Mouse (Mus musculus): Measurements from ENCODE around the gene Slc25a21. TPM values are rescaled to one million over a fixed set of nuclear protein-coding genes. Genes with fewer than 3 reads are reported as not detected.

Slc25a21 gene
- 0.21 and 0.71 TPM in 2 replicates for polyA plus RNA-seq (2015; fragmentation: Nextera tagmentation; extraction: Ambion mirVana)

DNA sequence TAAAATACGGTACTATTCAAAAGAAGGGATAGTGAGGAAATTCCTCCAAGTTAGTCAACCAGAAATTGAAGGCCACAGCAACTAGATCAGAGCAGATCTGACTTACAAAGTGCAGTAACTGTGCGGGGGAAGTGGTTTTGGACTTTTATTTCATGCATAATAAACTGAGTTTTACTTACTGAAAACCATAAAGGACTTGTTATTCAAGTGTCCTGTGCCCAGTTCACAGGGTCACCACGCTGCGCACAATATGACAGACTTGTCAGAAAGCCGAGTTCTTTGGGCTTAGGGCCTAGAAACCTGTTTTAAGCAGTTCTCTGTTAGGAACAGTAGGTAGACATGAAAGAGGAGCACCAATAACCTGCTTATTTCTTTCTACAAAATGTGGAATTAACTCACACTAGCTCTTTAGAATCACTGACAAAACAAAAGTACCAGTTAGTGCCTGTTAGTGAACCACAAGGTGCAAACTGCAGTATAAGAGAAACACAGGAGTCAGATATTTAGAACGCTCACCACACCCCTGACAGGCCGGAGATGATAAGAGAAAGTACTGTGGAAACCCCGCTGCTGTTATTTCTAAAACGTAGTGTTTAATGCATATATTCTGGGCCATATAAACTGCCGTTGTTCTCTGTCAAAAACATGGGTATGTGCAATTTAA, at the start of gene Slc25a21:
Gene Slc25a21, minus strand, starts transcription at position 110 of the 664 bp plus-strand sequence.
- no peaks in the 10 kb centered on the region for H3K9me3 ChIP-seq (ENCODE audit: control insufficient read depth, low read length)
- H3K4me1 ChIP-seq (ENCODE audit: control insufficient read depth, insufficient read depth, low read length): peaks cover 4% of the 10 kb centered on the region; the same call in 1 of the 2 replicates
- H3K27ac ChIP-seq (ENCODE audit: low read length): no peak within 1 kb of the TSS
- 71% methylated on average over 10 of the region's 10 CpGs for WGBS
- peak within 1 kb of the TSS; percentile 59 for H3K4me3 ChIP-seq (ENCODE audit: low read length)
- peak within 1 kb of the TSS; percentile 66 for H3K9ac ChIP-seq (ENCODE audit: low read depth, low read length)
- H3K36me3 ChIP-seq (ENCODE audit: control insufficient read depth, insufficient read depth, low read length): no peaks in the 10 kb centered on the region
- H3K27me3 ChIP-seq (replicated peaks; ENCODE audit: control insufficient read depth, insufficient read depth, low read length): peaks cover 9% of the 10 kb centered on the region; the same call in 1 of the 2 replicates
- H3K4me2 ChIP-seq (ENCODE audit: low read depth, low read length): peak within 1 kb of the TSS; percentile 94
- ATAC-seq: 0 out of 2 replicates have a peak, but pooled peaks have one; percentile 46

DNA sequence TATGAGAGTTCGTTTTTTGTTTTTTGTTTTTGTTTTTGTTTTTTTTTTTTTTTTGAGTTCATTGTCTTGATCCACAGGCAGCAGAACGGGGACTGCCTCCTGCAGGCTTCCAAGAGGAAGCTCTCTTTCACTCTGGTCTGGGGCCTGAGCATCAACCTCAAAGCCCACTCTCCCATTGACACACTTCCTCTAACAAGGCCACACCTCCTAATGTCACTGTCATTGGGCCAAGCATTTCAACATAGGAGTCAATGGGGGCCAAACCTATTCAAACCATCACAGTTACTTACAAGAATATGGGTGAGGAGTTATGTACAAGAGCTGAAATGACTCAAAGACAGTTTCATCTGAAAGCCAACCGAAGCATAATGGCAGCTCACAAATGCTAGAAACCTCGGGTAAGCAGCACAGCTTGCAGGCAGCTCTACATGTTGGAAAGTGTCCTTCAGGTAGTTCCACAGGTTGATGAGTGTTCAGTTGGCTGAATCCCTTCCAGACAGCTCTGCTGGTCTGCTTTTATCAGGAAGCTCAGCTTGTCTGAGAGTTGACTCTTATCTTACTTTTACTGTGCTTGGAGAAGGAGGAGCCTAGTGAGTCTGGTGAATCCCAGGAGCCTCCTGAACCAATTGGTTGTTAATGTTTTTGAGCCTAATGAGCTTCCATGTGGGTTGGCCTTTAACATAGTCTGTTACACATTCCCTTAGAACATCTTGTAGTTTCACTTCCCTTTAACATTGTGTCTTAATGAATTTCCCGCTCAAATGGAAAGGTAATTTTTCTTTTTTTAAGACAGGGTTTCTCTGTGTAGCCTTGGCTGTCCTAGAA, 46.6 kb upstream of the Slc25a21 start:
- H3K36me3 ChIP-seq (ENCODE audit: control insufficient read depth, insufficient read depth, low read length): peaks cover 14% of the 10 kb centered on the region
- no peak overlapping the region for H3K9ac ChIP-seq (ENCODE audit: low read depth, low read length)
- no peak overlapping the region for H3K4me2 ChIP-seq (ENCODE audit: low read depth, low read length)
- WGBS: 90% methylated on average over 5 of the region's 5 CpGs
- no peaks in the 10 kb centered on the region for H3K4me1 ChIP-seq (ENCODE audit: control insufficient read depth, insufficient read depth, low read length)
- no peak overlapping the region for H3K27ac ChIP-seq (ENCODE audit: low read length)
- H3K27me3 ChIP-seq (replicated peaks; ENCODE audit: control insufficient read depth, insufficient read depth, low read length): no peaks in the 10 kb centered on the region
- no peak for ATAC-seq
- H3K4me3 ChIP-seq (ENCODE audit: low read length): no peak overlapping the region
- no peaks in the 10 kb centered on the region for H3K9me3 ChIP-seq (ENCODE audit: control insufficient read depth, low read length)

DNA sequence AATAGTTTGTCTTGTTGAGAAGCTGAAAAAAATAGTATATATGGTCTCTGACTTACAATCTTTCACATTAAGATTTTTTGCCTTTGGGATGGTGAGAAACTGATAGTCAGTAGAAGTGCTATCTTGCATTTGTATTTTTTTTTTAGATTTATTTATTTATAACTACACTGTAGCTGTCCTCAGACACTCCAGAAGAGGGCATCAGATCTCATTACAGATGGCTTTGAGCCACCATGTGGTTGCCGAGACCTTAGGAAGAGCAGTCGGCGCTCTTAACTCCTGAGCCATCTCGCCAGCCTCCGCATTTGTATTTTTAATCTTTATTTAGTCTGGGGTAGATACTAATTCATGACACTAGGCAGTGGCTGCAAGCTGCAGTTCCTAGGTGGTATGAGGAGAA, 36.1 kb upstream of the Slc25a21 start:
- WGBS: 84% methylated on average over 5 of the region's 5 CpGs
- no peak for ATAC-seq
- H3K36me3 ChIP-seq (ENCODE audit: control insufficient read depth, insufficient read depth, low read length): peaks cover 3% of the 10 kb centered on the region
- H3K9ac ChIP-seq (ENCODE audit: low read depth, low read length): no peak overlapping the region
- no peaks in the 10 kb centered on the region for H3K9me3 ChIP-seq (ENCODE audit: control insufficient read depth, low read length)
- H3K4me1 ChIP-seq (ENCODE audit: control insufficient read depth, insufficient read depth, low read length): peaks cover 12% of the 10 kb centered on the region
- no peak overlapping the region for H3K4me3 ChIP-seq (ENCODE audit: low read length)
- H3K27me3 ChIP-seq (replicated peaks; ENCODE audit: control insufficient read depth, insufficient read depth, low read length): no peaks in the 10 kb centered on the region
- no peak overlapping the region for H3K4me2 ChIP-seq (ENCODE audit: low read depth, low read length)
- H3K27ac ChIP-seq (ENCODE audit: low read length): no peak overlapping the region

DNA sequence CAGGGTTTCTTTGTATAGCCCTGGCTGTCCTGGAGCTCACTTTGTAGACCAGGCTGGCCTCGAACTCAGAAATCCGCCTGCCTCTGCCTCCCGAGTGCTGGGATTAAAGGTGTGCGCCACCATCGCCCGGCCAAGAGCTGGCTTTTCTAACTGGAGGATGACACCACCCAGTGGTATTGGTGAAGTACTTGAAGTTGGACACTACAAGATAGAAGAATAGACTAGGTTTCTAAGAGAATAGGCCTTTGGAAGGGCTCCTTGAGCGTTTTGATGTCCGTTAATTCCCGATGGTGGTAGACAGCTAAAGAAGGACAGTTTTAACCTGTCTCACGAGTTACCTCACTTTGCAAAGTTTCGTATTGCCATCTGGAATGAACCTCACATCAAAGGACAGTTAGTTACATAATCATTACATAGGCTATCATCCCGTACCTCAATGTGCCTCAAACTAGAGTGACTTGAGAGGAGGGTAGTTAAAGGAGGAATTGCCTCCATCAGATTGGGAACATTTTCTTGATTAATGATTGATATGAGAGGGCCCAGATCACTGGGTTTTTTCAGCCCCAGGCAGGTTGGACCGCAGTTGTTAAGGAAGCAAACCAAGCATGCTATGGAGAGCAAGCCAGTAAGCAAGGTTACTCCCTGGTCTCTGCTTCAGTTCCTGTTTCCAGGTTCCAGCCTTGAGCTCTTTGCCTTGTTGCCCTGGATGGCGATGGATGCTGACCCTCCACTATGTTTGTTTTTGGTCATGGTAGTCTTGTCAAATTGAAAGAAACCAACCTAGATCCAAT, 34.0 kb upstream of the Slc25a21 start:
- no peak overlapping the region; the same call in 1 of the 2 replicates for H3K27ac ChIP-seq (ENCODE audit: low read length)
- no peaks in the 10 kb centered on the region for H3K36me3 ChIP-seq (ENCODE audit: control insufficient read depth, insufficient read depth, low read length)
- no peak for ATAC-seq
- H3K4me2 ChIP-seq (ENCODE audit: low read depth, low read length): peak overlapping the region; percentile 63
- peaks cover 12% of the 10 kb centered on the region for H3K4me1 ChIP-seq (ENCODE audit: control insufficient read depth, insufficient read depth, low read length)
- no peaks in the 10 kb centered on the region for H3K27me3 ChIP-seq (replicated peaks; ENCODE audit: control insufficient read depth, insufficient read depth, low read length)
- H3K4me3 ChIP-seq (ENCODE audit: low read length): peak overlapping the region; percentile 83
- 57% methylated on average over 14 of the region's 14 CpGs for WGBS
- H3K9me3 ChIP-seq (ENCODE audit: control insufficient read depth, low read length): no peaks in the 10 kb centered on the region
- H3K9ac ChIP-seq (ENCODE audit: low read depth, low read length): peak overlapping the region; percentile 94

DNA sequence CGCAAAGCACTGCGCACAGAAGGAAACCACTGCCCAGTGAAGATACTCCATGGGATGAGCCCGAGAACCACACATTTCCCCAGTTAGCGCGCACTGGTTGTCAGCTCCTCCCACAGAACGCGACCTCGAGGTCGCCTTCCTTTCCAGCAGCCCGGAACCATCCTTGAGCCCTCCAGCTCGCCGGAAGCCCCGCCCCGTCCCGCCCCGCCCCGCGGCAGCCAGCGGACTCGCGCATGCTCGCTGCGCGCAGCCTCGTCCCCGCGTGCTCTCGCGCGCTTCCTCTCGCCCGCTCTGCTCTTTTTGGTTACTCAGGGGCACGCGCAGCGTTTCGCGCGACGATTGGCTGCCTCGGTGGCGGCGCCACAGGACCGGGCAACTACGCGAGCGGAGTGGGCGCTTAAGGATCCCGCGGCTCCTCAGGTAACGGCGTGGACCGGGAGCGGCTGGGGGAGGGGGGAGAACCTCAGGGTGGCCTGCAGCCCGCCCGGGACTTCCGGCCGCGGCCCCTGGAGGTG, 33.0 kb upstream of the Slc25a21 start, which contains the start of the genes Prps1l3 and Mipol1:
Gene Prps1l3, plus strand, starts transcription at position 221 of the 515 bp plus-strand sequence.
Gene Mipol1, plus strand, starts transcription at position 236 of the 515 bp plus-strand sequence.
- under 1% methylated on average over 58 of the region's 58 CpGs for WGBS
- peak within 1 kb of the TSS; percentile 94 for H3K9ac ChIP-seq (ENCODE audit: low read depth, low read length)
- peak; percentile 99 for ATAC-seq
- H3K4me3 ChIP-seq (ENCODE audit: low read length): peak within 1 kb of the TSS; percentile 83
- H3K9me3 ChIP-seq (ENCODE audit: control insufficient read depth, low read length): no peaks in the 10 kb centered on the region
- peaks cover 11% of the 10 kb centered on the region for H3K4me1 ChIP-seq (ENCODE audit: control insufficient read depth, insufficient read depth, low read length)
- peak within 1 kb of the TSS; percentile 90 for H3K27ac ChIP-seq (ENCODE audit: low read length)
- peak within 1 kb of the TSS; percentile 63 for H3K4me2 ChIP-seq (ENCODE audit: low read depth, low read length)
- no peaks in the 10 kb centered on the region for H3K36me3 ChIP-seq (ENCODE audit: control insufficient read depth, insufficient read depth, low read length)
- H3K27me3 ChIP-seq (replicated peaks; ENCODE audit: control insufficient read depth, insufficient read depth, low read length): no peaks in the 10 kb centered on the region

DNA sequence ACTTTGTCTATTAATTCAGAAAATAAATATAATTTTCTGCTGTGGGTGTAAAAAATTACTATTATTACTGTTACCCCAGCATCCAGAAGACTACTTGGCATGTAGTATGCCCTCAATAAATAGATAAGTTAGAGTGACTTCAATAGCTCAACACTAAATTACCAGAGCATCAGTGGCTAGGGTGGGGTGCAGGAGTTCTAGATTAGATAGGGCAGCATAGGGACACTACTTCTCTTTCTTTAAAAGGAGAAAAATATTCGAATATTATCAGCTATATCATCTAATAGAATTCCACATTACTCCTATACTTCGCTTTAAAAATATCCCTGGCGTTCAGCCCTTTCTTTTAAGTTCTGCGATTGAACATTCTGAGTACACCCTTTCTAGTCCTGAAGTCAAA, 32.4 kb upstream of the Slc25a21 start:
- ATAC-seq: peak; percentile 8; the same call in 1 of the 2 replicates
- no peaks in the 10 kb centered on the region for H3K9me3 ChIP-seq (ENCODE audit: control insufficient read depth, low read length)
- peak overlapping the region; percentile 83 for H3K4me3 ChIP-seq (ENCODE audit: low read length)
- 19% methylated on average over 4 of the region's 4 CpGs for WGBS
- peak overlapping the region; percentile 63 for H3K4me2 ChIP-seq (ENCODE audit: low read depth, low read length)
- peak overlapping the region; percentile 66 for H3K27ac ChIP-seq (ENCODE audit: low read length)
- H3K36me3 ChIP-seq (ENCODE audit: control insufficient read depth, insufficient read depth, low read length): no peaks in the 10 kb centered on the region
- peak overlapping the region; percentile 94 for H3K9ac ChIP-seq (ENCODE audit: low read depth, low read length)
- H3K27me3 ChIP-seq (replicated peaks; ENCODE audit: control insufficient read depth, insufficient read depth, low read length): no peaks in the 10 kb centered on the region
- H3K4me1 ChIP-seq (ENCODE audit: control insufficient read depth, insufficient read depth, low read length): peaks cover 7% of the 10 kb centered on the region

DNA sequence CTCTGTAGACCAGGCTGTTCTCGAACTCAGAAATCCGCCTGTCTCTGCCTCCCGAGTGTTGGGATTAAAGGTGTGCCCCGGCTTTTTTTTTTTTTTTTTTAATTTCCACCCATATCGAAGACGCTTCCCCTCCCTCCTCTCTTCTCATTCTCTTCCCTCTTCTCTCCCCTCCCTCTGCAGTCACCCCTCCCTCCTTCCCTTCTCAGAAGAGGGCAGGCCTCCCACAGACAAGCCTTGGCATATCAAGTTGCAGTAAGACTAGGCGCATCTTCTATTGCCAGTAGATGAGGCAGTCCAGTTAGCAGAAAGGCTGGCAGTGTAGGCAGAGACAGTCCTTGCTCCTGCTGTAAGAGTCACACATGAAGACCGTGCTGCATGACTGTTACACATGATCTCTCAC, 30.5 kb upstream of the Slc25a21 start:
- H3K4me2 ChIP-seq (ENCODE audit: low read depth, low read length): no peak overlapping the region
- H3K27ac ChIP-seq (ENCODE audit: low read length): no peak overlapping the region
- no peak overlapping the region for H3K9ac ChIP-seq (ENCODE audit: low read depth, low read length)
- H3K9me3 ChIP-seq (ENCODE audit: control insufficient read depth, low read length): no peaks in the 10 kb centered on the region
- WGBS: 91% methylated on average over 6 of the region's 8 CpGs
- H3K4me3 ChIP-seq (ENCODE audit: low read length): no peak overlapping the region
- peaks cover 6% of the 10 kb centered on the region for H3K4me1 ChIP-seq (ENCODE audit: control insufficient read depth, insufficient read depth, low read length)
- ATAC-seq: no peak
- no peaks in the 10 kb centered on the region for H3K27me3 ChIP-seq (replicated peaks; ENCODE audit: control insufficient read depth, insufficient read depth, low read length)
- H3K36me3 ChIP-seq (ENCODE audit: control insufficient read depth, insufficient read depth, low read length): no peaks in the 10 kb centered on the region

DNA sequence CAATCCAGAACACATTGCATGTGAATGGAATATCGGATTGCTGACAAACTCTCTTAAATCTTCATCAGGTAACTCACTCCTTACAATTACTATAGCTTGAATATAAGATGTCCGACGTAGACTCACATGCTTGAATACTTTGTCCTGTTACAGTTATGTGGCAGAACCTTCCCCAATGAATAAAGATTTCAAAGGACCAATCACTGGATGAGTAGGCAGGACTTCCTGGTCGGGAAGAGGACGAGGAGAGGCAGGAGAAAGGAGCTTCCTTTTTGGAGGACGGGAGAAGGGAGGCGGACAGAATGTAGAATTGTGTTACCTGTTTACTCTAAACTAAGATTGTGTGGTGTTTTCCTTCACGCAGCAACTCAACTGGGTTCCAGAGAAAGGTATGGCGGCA, 29.1 kb upstream of the Slc25a21 start:
- Histone ChIP-seq H3K27me3 (replicated peaks; ENCODE audit: control insufficient read depth, insufficient read depth, low read length) (no peaks in the 10 kb centered on the region), H3K27ac (ENCODE audit: low read length) (no peak overlapping the region), H3K9ac (ENCODE audit: low read depth, low read length) (no peak overlapping the region), H3K36me3 (ENCODE audit: control insufficient read depth, insufficient read depth, low read length) (no peaks in the 10 kb centered on the region), H3K4me1 (ENCODE audit: control insufficient read depth, insufficient read depth, low read length) (peaks cover 3% of the 10 kb centered on the region), H3K4me3 (ENCODE audit: low read length) (no peak overlapping the region), H3K9me3 (ENCODE audit: control insufficient read depth, low read length) (no peaks in the 10 kb centered on the region), H3K4me2 (ENCODE audit: low read depth, low read length) (no peak overlapping the region)
- ATAC-seq: no peak
- WGBS: 88% methylated on average over 9 of the region's 9 CpGs
